Mouse (Mus musculus) left cerebral cortex, postnatal 4 days (tissue): ENCODE data around the gene Snapin. TPM values are rescaled to one million over a fixed set of nuclear protein-coding genes. Genes with fewer than 3 reads are reported as not detected.

ENCODE experiments used
- DNase-seq: peaks from one replicate; pipeline ENCODE4 v3.0.0-alpha.2; 2022
- intact Hi-C: fragments of 180-260 bp; cut with DNase I; formaldehyde crosslinking; loops from one replicate; pipeline ENCODE4 v1.15.1; 2025
- total RNA-seq, 2 experiments: library from RNA; stranded (reverse); gene quantifications; 2 replicates each; pipeline ENCODE4 v1.2.3; 2021

Snapin gene
- total RNA-seq, 2 experiments from 2014 or later, result 35.4 to 37.2 TPM

DNA sequence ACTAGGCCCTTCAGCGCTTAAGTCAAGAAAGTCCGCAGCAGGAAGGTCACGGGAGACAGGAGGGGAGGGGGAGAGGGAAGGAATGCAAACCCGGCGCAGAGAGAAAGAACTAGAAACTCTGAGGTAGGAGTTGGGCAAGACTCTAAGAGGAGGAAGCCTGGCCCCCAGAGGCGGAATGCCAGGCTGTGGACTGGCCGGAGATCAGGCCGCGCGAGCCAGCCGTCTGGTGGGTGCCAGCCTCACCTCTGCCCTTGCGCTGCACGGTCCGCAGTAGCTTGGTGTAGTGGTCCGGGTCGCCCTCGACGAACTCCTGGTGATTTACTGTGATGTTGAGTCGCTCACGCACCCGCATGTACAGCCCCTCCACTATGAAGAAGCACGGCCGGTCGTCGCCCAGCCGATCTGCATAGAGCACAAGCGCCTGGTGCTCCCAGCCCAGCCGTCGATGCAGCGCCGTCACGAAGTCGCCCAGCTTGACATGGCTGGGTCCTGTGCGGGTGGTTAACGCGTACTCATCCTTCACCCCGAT lies 26.2 kb downstream of the Snapin start:
- no peak for DNase-seq
- intact Hi-C loops, result loop anchor here (5.0 kb wide), 2 partner anchors 37 to 52 kb away; no protein-coding TSS in a partner anchor

DNA sequence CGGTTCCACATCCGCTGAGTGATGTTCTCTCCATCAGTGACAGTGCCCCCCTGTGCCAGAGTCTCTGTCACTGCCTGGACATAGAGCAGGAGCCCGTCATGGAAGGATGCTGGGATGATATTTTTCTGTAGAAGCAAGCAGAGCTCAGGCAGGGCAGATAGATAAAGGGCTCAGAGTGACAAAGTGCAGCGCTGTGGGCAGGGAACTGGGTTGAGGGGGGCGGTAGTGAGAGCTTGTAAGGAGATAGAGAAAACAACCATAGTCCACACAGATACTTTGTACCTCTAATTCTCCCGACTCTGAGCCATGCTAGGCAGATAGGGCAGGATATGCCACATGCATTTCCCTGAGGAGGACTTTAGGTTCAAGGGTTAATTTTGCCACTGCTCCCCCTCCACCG lies 28.3 kb downstream of the Snapin start:
- DNase-seq, result no peak
- intact Hi-C loops, result no loop called here

DNA sequence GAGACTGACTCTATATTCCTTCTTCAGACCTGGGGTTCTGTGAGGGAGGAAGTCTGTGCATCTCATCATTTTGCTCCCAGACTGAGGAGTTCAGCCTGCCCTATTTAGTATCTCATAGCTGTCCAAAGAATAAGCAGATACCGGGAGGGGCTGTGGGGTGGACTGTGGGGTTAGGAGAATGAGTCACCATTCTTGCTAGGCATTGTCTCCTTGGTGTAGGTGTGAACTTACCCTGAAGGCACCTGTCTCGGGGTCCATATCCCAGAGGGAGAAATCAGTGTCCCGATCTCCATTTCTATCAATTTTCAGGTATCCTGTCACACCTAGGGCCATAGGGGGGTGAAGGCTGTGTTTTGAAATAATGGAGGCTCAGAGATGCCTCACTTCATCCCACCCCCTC lies 28.9 kb downstream of the Snapin start:
- no peak for DNase-seq
- intact Hi-C loops, result no loop called here

DNA sequence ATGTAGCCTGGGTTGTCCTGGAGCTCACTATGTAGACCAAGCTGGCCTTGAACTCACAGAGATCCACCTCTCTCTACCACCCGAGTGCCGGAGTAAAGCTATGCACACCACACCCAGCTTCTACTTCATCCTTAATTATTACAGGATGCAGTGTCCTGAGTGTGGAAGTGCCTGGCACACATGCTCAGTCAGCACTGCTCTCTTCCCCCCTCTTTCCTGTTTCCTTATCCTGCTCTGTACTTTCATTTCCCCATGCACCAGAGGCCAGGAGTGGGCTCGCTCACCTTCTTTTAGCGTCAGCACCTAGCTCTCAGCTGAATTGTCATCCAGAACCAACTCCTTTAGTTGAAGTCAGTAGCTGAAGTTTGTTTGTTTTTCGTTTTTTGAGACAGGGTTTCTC lies 30.5 kb downstream of the Snapin start:
- DNase-seq, result no peak

DNA sequence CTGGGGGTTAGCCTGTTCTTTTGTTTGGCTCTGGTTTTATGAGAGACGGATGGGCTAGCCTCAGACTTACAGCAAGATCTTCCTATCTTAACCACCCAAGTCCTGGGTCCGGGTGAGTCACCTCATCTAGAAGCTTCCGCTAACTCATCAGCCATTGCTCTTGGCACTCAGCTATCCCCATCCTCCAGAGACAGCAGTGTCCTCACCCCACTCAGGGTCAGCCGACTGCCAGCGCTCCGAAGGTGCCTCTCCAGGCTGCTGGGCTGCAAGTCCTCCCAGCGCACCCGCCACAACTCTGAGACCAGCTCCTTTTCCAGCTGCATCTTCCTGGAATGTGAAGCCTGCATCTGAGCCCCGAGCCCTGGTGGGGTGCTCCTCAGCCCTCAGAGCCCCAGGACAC lies 31.1 kb downstream of the Snapin start:
- intact Hi-C loops, result no loop called here
- DNase-seq, result no peak

More for the DNA sequence above, 30.5 kb downstream of the Snapin start:
- intact Hi-C loops, result no loop called here

GRCm38 (mm10) chr3:90454931-90455330 lies 35.9 kb downstream of the Snapin start:
- intact Hi-C loops, result no loop called here

DNA sequence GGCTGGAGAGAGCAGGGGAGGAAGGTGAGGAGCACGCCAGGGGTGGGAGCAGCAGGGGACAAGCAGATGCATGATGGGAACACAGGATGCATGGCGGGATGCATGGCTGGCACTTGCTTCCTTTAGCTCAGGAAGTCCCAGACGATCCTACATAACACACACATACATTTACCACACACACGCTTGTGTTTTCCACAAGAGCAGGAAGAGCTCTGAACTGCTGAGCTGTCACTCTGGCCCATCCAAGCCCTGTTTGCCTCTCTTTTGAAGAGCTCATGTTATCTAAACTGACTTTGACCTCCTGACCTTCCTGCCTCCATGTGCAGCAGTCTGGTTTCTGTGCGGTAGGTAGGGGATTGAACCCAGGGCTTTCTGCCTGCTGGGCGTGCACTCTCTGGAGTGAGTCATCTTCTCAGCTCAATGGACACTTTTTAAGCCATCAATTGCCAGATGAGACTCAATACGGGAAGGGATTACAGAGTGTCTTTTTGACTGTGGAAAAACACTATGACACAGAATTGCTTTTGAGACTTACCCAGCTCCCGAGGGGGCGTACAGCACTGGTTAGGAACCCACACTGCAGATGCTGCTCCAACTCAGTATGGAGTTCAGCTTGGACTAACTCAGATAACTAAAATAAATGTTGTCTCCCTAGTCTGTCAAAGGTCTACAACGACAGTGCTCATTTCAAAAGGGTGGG lies 39.3 kb downstream of the Snapin start:
- DNase-seq, result no peak
- intact Hi-C loops, result no loop called here

More at GRCm38 (mm10) chr3:90454931-90455330, 35.9 kb downstream of the Snapin start:
- DNase-seq, result no peak

DNA sequence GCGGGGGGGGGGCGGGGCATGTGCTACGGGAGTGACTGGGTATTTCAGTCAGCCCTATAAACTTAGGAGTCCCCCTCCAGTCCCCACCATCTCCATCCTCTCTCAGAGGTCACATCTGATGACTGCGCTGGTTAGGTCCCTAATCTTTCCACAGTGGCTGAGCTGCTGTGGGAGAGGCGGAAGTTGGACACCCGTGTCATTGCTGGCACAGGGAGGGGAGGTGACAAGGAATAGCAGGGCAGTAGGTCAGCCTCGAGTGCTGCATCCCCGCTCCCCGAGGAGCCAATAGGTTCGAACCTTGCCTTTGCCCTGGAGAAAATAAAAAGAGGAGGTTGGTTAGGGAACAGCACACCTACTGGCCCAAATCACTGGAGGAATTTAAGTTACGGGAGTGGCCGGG lies 40.0 kb downstream of the Snapin start:
- intact Hi-C loops, result no loop called here
- no peak for DNase-seq

GRCm38 (mm10) chr3:90448626-90449025 lies 42.2 kb downstream of the Snapin start:
- no peak for DNase-seq
- intact Hi-C loops, result no loop called here

DNA sequence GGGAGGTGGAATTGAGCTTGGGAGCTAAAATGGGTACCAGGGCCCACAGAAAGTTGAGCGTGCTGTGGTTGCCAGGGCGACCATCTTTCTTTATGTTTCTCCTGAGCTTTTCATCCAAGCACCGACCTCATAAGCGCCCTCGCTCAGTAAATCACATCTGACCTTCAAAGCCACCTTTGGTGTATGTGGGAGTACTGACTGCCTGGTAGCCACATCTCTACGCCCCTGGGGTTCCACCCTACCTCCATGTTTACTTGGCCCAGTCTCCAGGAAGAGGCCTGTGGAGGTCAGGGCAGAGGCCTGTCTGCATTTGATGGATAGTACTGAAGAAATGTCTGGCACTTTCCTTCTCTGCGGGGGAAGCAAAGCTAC lies 43.7 kb downstream of the Snapin start:
- intact Hi-C loops, result no loop called here
- DNase-seq, result no peak

- intact Hi-C loops, result no loop called here
These were observed 44.3 kb downstream of the Snapin start for GRCm38 (mm10) chr3:90446389-90447122.

GRCm38 (mm10) chr3:90445417-90446200 lies 45.2 kb downstream of the Snapin start:
- intact Hi-C loops, result no loop called here
- DNase-seq, result no peak

More at GRCm38 (mm10) chr3:90446389-90447122, 44.3 kb downstream of the Snapin start:
- peak; percentile 87 for DNase-seq

GRCm38 (mm10) chr3:90443977-90444376 lies 46.9 kb downstream of the Snapin start:
- intact Hi-C loops, result no loop called here

GRCm38 (mm10) chr3:90440756-90441155 lies 50.1 kb downstream of the Snapin start:
- no peak for DNase-seq
- intact Hi-C loops, result no loop called here

More at GRCm38 (mm10) chr3:90443977-90444376, 46.9 kb downstream of the Snapin start:
- no peak for DNase-seq

Other genes starting within 250 kb of the Snapin start
- gene Creb3l4, start 247.5 kb downstream of the Snapin start, total RNA-seq, result under 1 TPM; 0.24 to 0.28 TPM
- gene Slc39a1, start 242.9 kb downstream of the Snapin start, total RNA-seq, result 10 to 100 TPM; 41.2 TPM
- gene Crtc2, start 236.9 kb downstream of the Snapin start, total RNA-seq, result 10 to 100 TPM; 29.6 to 31.4 TPM
- gene Dennd4b, start 225.8 kb downstream of the Snapin start, total RNA-seq, result 10 to 100 TPM; 29.8 to 29.9 TPM
- 100 to 1,000 TPM; 101 to 117 TPM for gene Gatad2b, start 197.9 kb downstream of the Snapin start, total RNA-seq
- gene Slc27a3, start 101.1 kb downstream of the Snapin start, total RNA-seq, result 10 to 100 TPM; 25.8 to 26.3 TPM
- gene Ints3, start 57.4 kb downstream of the Snapin start, total RNA-seq, result 10 to 100 TPM; 71.0 to 73.8 TPM
- 1 to 10 TPM; 3.1 to 3.8 TPM for gene Npr1, start 25.2 kb downstream of the Snapin start, total RNA-seq
- gene Ilf2, start 14.9 kb downstream of the Snapin start, total RNA-seq, result 100 to 1,000 TPM; 155 to 161 TPM
- gene Chtop, start 18.5 kb upstream of the Snapin start, total RNA-seq, result 100 to 1,000 TPM; 193 to 199 TPM
- 10 to 100 TPM; 25.2 to 25.4 TPM for gene S100a1, start 23.4 kb upstream of the Snapin start, total RNA-seq
- 10 to 100 TPM in 1 of 2 experiments, 1 to 10 TPM in 1; 9.7 to 12.2 TPM for gene S100a13, start 23.4 kb upstream of the Snapin start, total RNA-seq
- gene S100a14, start 35.8 kb upstream of the Snapin start, total RNA-seq, result not detected
- 10 to 100 TPM; 46.9 to 51.6 TPM for gene S100a16, start 46.2 kb upstream of the Snapin start, total RNA-seq
- 1 to 10 TPM in 1 of 2 experiments, under 1 TPM in 1; 0.40 to 2.0 TPM for gene S100a3, start 69.5 kb upstream of the Snapin start, total RNA-seq
- not detected for gene S100a2, start 99.2 kb upstream of the Snapin start, total RNA-seq
- not detected for gene Gm42674, start 110.9 kb upstream of the Snapin start, total RNA-seq
- 1 to 10 TPM; 3.3 to 6.2 TPM for gene S100a4, start 112.7 kb upstream of the Snapin start, total RNA-seq
- not detected for gene S100a5, start 117.5 kb upstream of the Snapin start, total RNA-seq
- gene S100a6, start 121.8 kb upstream of the Snapin start, total RNA-seq, result 10 to 100 TPM; 13.1 to 20.7 TPM
- gene S100a7a, start 163.0 kb upstream of the Snapin start, total RNA-seq, result under 1 TPM; 0.30 to 0.46 TPM
- 1 to 10 TPM; 1.5 to 1.7 TPM for gene S100a8, start 177.9 kb upstream of the Snapin start, total RNA-seq
- 1 to 10 TPM; 1.3 to 2.0 TPM for gene S100a9, start 204.7 kb upstream of the Snapin start, total RNA-seq
- not detected for gene Pglyrp4, start 235.9 kb upstream of the Snapin start, total RNA-seq